Mouse (Mus musculus) C2C12 (cell line): ENCODE data around the gene Nop2. TPM values are rescaled to one million over a fixed set of nuclear protein-coding genes. Genes with fewer than 3 reads are reported as not detected.

Experiments used
- H3K27me3 ChIP-seq: one replicate; pipeline ENCODE4 v1.6.1; 2011; ENCODE audit not compliant: control insufficient read depth, insufficient read depth, insufficient read length
- H3K36me3 ChIP-seq: one replicate; pipeline ENCODE4 v1.6.1; 2011; ENCODE audit not compliant: control insufficient read depth, insufficient read depth
- H3K4me3 ChIP-seq: one replicate; pipeline ENCODE4 v1.5.1; 2011; ENCODE audit warnings: mild to moderate bottlenecking, control low read depth; ENCODE audit not compliant: poor library complexity, insufficient read depth, severe bottlenecking
- H3K79me2 ChIP-seq: one replicate; pipeline ENCODE4 v1.6.1; 2011; ENCODE audit not compliant: control insufficient read depth, insufficient read depth
- H3K79me3 ChIP-seq: one replicate; pipeline ENCODE4 v1.6.1; 2011; ENCODE audit warnings: low read depth, control low read depth
- H3ac ChIP-seq: one replicate; pipeline ENCODE3; 2011; ENCODE audit warnings: low read depth; ENCODE audit not compliant: control insufficient read depth, insufficient read length
- CEBPB ChIP-seq: IDR thresholded peaks from one replicate; pipeline ENCODE4 v1.6.1; 2011; ENCODE audit warnings: low read depth, mild to moderate bottlenecking, control low read depth, moderate library complexity
- CTCF ChIP-seq: IDR thresholded peaks from one replicate; pipeline ENCODE4 v1.5.1; 2011; ENCODE audit not compliant: control insufficient read depth, insufficient read depth, insufficient read length
- FOSL1 ChIP-seq: IDR thresholded peaks from one replicate; pipeline ENCODE4 v1.8.0; 2011; ENCODE audit warnings: mild to moderate bottlenecking, low read length; ENCODE audit not compliant: poor library complexity, insufficient read depth, severe bottlenecking
- MAX ChIP-seq: IDR thresholded peaks from one replicate; pipeline ENCODE4 v1.6.1; 2011; ENCODE audit warnings: mild to moderate bottlenecking, control low read depth
- MYOD1 ChIP-seq: IDR thresholded peaks from one replicate; pipeline ENCODE4 v1.6.1; 2011; ENCODE audit warnings: low read depth; ENCODE audit not compliant: control insufficient read depth, insufficient read length
- MYOG ChIP-seq: IDR thresholded peaks from one replicate; pipeline ENCODE4 v1.6.1; 2011; ENCODE audit not compliant: control insufficient read depth, insufficient read length; ENCODE audit errors: extremely low read depth
- USF1 ChIP-seq: IDR thresholded peaks from one replicate; pipeline ENCODE4 v1.6.1; 2011; ENCODE audit warnings: low read depth, mild to moderate bottlenecking, control low read depth, moderate library complexity
- microRNA-seq: library from miRNA; unstranded; fragments of <30 nt; microRNA quantifications from one replicate; pipeline ENCODE4, GENCODE M21; 2019; ENCODE audit warnings: borderline microRNAs expressed
- polyA plus RNA-seq: library from polyadenylated mRNA; unstranded; fragments of >200 nt; fragmentation: generic; extraction: Trizol; gene quantifications from one replicate; pipeline ENCODE4 v1.2.1, GENCODE M21; 2012; ENCODE audit warnings: missing spikeins

Gene Nop2
- polyA plus RNA-seq, 1 experiment: 132 TPM

GRCm38 (mm10) chr6:125191332-125192015, 59.8 kb downstream of the Nop2 start, which contains the start of the genes Ncapd2 and Mrpl51:
Gene Ncapd2, minus strand, starts transcription at chr6:125191701.
Gene Mrpl51, plus strand, starts transcription at chr6:125191801.
- peak within 1 kb of the TSS; percentile 93 for H3ac ChIP-seq
- H3K36me3 ChIP-seq: peaks cover 65% of the 10 kb centered on the region
- H3K27me3 ChIP-seq: no peaks in the 10 kb centered on the region
- peaks cover 71% of the 10 kb centered on the region for H3K79me2 ChIP-seq
- H3K4me3 ChIP-seq: peak within 1 kb of the TSS; percentile 74
- TF ChIP-seq CEBPB (peak; percentile 52), MAX (peak; percentile 16), CTCF (no peak)
- H3K79me3 ChIP-seq: peaks cover 39% of the 10 kb centered on the region

GRCm38 (mm10) chr6:125192016-125192714, 60.5 kb downstream of the Nop2 start:
- Histone ChIP-seq H3K27me3 (no peaks in the 10 kb centered on the region), H3K79me2 (peaks cover 71% of the 10 kb centered on the region), H3K79me3 (peaks cover 39% of the 10 kb centered on the region), H3ac (peak overlapping the region; percentile 93), H3K4me3 (peak overlapping the region; percentile 74), H3K36me3 (peaks cover 62% of the 10 kb centered on the region)
- TF ChIP-seq FOSL1 (no peak), MYOD1 (no peak), MAX (no peak), MYOG (no peak), USF1 (no peak), CEBPB (no peak), CTCF (no peak)

- H3ac ChIP-seq: peak overlapping the region; percentile 93
- peaks cover 39% of the 10 kb centered on the region for H3K79me3 ChIP-seq
- peak overlapping the region; percentile 74 for H3K4me3 ChIP-seq
- peaks cover 64% of the 10 kb centered on the region for H3K79me2 ChIP-seq
- H3K36me3 ChIP-seq: peaks cover 57% of the 10 kb centered on the region
- no peaks in the 10 kb centered on the region for H3K27me3 ChIP-seq
- TF ChIP-seq MAX: no peak
- TF ChIP-seq MYOD1: no peak
- no peak for TF ChIP-seq FOSL1
- TF ChIP-seq CEBPB: no peak
- no peak for TF ChIP-seq MYOG
These were observed 61.1 kb downstream of the Nop2 start for GRCm38 (mm10) chr6:125192841-125193240.

GRCm38 (mm10) chr6:125193390-125193789, 61.7 kb downstream of the Nop2 start:
- H3K27me3 ChIP-seq: no peaks in the 10 kb centered on the region
- peaks cover 34% of the 10 kb centered on the region for H3K79me3 ChIP-seq
- TF ChIP-seq MAX (no peak), FOSL1 (no peak), USF1 (peak; percentile 72)
- H3ac ChIP-seq: no peak overlapping the region
- H3K4me3 ChIP-seq: peak overlapping the region; percentile 74
- H3K79me2 ChIP-seq: peaks cover 59% of the 10 kb centered on the region
- peaks cover 51% of the 10 kb centered on the region for H3K36me3 ChIP-seq

Small RNA genes within 50 kb of the gene (microRNA-seq; reads per million reads assigned to microRNA genes)
- 0.32 reads per million for gene Mir7045

Other genes with a start within 250 kb of the Nop2 start
- not detected for gene Cd4, start 243.7 kb upstream of the Nop2 start, polyA plus RNA-seq
- gene Lag3, start 220.2 kb upstream of the Nop2 start, polyA plus RNA-seq: 0.44 TPM
- gene Ptms, start 211.8 kb upstream of the Nop2 start, polyA plus RNA-seq: 1,903 TPM
- 547 TPM for gene Mlf2, start 200.5 kb upstream of the Nop2 start, polyA plus RNA-seq
- gene Cops7a, start 166.4 kb upstream of the Nop2 start, polyA plus RNA-seq: 165 TPM
- gene Pianp, start 135.2 kb upstream of the Nop2 start, polyA plus RNA-seq: 1.1 TPM
- gene Zfp384, start 122.8 kb upstream of the Nop2 start, polyA plus RNA-seq: 27.8 TPM
- 23.6 TPM for gene Ing4, start 92.1 kb upstream of the Nop2 start, polyA plus RNA-seq
- gene Acrbp, start 82.2 kb upstream of the Nop2 start, polyA plus RNA-seq: 0.91 TPM
- gene Lpar5, start 64.0 kb upstream of the Nop2 start, polyA plus RNA-seq: not detected
- 99.7 TPM for gene Chd4, start 35.9 kb upstream of the Nop2 start, polyA plus RNA-seq
- 18.4 TPM for gene Iffo1, start 13.3 kb downstream of the Nop2 start, polyA plus RNA-seq
- 7,334 TPM for gene Gapdh, start 34.6 kb downstream of the Nop2 start, polyA plus RNA-seq
- 78.7 TPM for gene Ncapd2, start 59.8 kb downstream of the Nop2 start, polyA plus RNA-seq
- 147 TPM for gene Mrpl51, start 59.9 kb downstream of the Nop2 start, polyA plus RNA-seq
- gene Vamp1, start 83.6 kb downstream of the Nop2 start, polyA plus RNA-seq: 0.69 TPM
- 2.3 TPM for gene Tapbpl, start 100.0 kb downstream of the Nop2 start, polyA plus RNA-seq
- 0.07 TPM for gene Cd27, start 105.1 kb downstream of the Nop2 start, polyA plus RNA-seq
- gene Tuba3a, start 154.1 kb downstream of the Nop2 start, polyA plus RNA-seq: 0.05 TPM
- 83.0 TPM for gene Ltbr, start 182.0 kb downstream of the Nop2 start, polyA plus RNA-seq
- gene Scnn1a, start 188.8 kb downstream of the Nop2 start, polyA plus RNA-seq: 0.16 TPM
- gene Tnfrsf1a, start 217.5 kb downstream of the Nop2 start, polyA plus RNA-seq: 65.4 TPM
- gene Plekhg6, start 248.9 kb downstream of the Nop2 start, polyA plus RNA-seq: 0.09 TPM